Mouse (Mus musculus): ENCODE data around the gene Sema3f.

DNA sequence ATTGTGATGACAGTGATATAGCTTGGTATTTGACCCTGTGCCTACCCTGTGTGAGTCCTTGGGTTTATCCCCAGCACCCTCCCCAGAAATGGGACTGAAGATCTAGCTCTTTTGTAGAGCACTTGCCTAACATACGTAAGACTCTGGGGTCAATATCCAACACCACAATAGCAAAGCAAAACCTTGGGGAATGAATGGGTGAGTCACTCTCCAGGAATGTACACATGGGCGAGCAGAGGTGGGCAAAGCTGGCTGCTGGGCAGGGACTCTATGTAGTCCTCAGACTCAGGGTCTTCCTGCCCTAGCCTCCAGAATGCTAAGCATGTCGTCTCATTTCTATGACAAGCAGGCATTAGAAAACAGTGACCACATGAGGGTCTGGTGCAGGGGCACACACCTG lies 61.5 kb downstream of the Sema3f start:
- TF ChIP-seq POLR2A (IDR thresholded peaks at IDR 0.05; ENCODE audit: control insufficient read depth, low read depth, low read length) (no peak), CTCF (IDR thresholded peaks at IDR 0.05; ENCODE audit: control insufficient read depth, insufficient read depth, insufficient replicate concordance, low read depth, low read length) (no peak)
